Mouse (Mus musculus) midbrain, embryonic 16.5 days (tissue): Measurements from ENCODE around the gene Olfr127. TPM values are rescaled to one million over a fixed set of nuclear protein-coding genes. Genes with fewer than 3 reads are reported as not detected.
"Not testable (repeated sequence)": the region's sequence is repeated elsewhere in the genome, so short reads cannot be mapped to it uniquely, and the experiment has no call there.

Experiments
- ATAC-seq: fragments of 200-750 bp; cut with Nextera tagmentation; 2 replicates; pipeline ENCODE4 v1.8.0; 2017; ENCODE audit warnings: moderate TSS enrichment
- H3K27ac ChIP-seq: fragments of 300-500 bp; sonication (generic); 2 replicates; pipeline ENCODE4 v1.5.1; 2014; ENCODE audit warnings: mild to moderate bottlenecking, low read length, mixed read lengths
- H3K27me3 ChIP-seq: fragments of 300-500 bp; sonication (generic); 2 replicates; pipeline ENCODE4 v1.6.1; 2014; ENCODE audit warnings: low read depth, low read length, mixed read lengths; ENCODE audit not compliant: control insufficient read depth, insufficient read depth
- H3K36me3 ChIP-seq: fragments of 300-500 bp; sonication (generic); 2 replicates; pipeline ENCODE4 v1.6.1; 2014; ENCODE audit warnings: mild to moderate bottlenecking, low read length, moderate library complexity, mixed read lengths; ENCODE audit not compliant: control insufficient read depth, insufficient read depth
- H3K4me1 ChIP-seq: fragments of 300-500 bp; sonication (generic); 2 replicates; pipeline ENCODE4 v1.6.1; 2014; ENCODE audit warnings: mild to moderate bottlenecking, low read length, mixed read lengths; ENCODE audit not compliant: control insufficient read depth, insufficient read depth
- H3K4me2 ChIP-seq: fragments of 300-500 bp; sonication (generic); 2 replicates; pipeline ENCODE4 v1.6.1; 2014; ENCODE audit warnings: mild to moderate bottlenecking, low read length, mixed read lengths
- H3K4me3 ChIP-seq: fragments of 300-500 bp; sonication (generic); 2 replicates; pipeline ENCODE4 v1.5.1; 2014; ENCODE audit warnings: low read depth, mild to moderate bottlenecking, low read length, moderate library complexity, mixed read lengths
- H3K9ac ChIP-seq: fragments of 300-500 bp; sonication (generic); 2 replicates; pipeline ENCODE4 v1.6.1; 2014; ENCODE audit warnings: low read depth, low read length, mixed read lengths
- H3K9me3 ChIP-seq: fragments of 300-500 bp; sonication (generic); replicated peaks from 2 replicates; pipeline ENCODE4 v1.6.1; 2014; ENCODE audit warnings: mild to moderate bottlenecking, low read length, mixed read lengths; ENCODE audit not compliant: control insufficient read depth, poor library complexity, severe bottlenecking
- WGBS: fragments of 180-500 bp; shearing (Covaris S2); extraction: QIAGEN DNeasy Blood & Tissue Kit; methylation state at CpG from one replicate; pipeline ENCODE4 v1.1.7; 2014; 5-methylcytosine and 5-hydroxymethylcytosine counted together
- polyA plus RNA-seq: library from polyadenylated mRNA; unstranded; fragments of >200 nt; fragmentation: Nextera tagmentation; extraction: Ambion mirVana; gene quantifications from 2 replicates; pipeline ENCODE4 v1.2.1, GENCODE M21; 2015

Olfr127 gene
- polyA plus RNA-seq = not detected in 2 replicates

- ATAC-seq = no peak
- 76% methylated on average over 1 of the region's 1 CpGs for WGBS
- Histone ChIP-seq H3K9me3 (no peaks in the 10 kb centered on the region), H3K27me3 (no peaks in the 10 kb centered on the region), H3K4me2 (no peak within 1 kb of the TSS), H3K36me3 (no peaks in the 10 kb centered on the region), H3K27ac (no peak within 1 kb of the TSS), H3K9ac (no peak within 1 kb of the TSS), H3K4me3 (no peak within 1 kb of the TSS), H3K4me1 (no peaks in the 10 kb centered on the region)
Observed at GRCm38 (mm10) chr17:37900137-37900536, at the start of gene Olfr127. Gene Olfr127 (plus strand): TSS chr17:37900437.

- Histone ChIP-seq H3K4me3 (no peak overlapping the region), H3K4me2 (no peak overlapping the region), H3K4me1 (no peaks in the 10 kb centered on the region), H3K9me3 (no peaks in the 10 kb centered on the region), H3K27me3 (no peaks in the 10 kb centered on the region), H3K9ac (no peak overlapping the region), H3K27ac (no peak overlapping the region), H3K36me3 (no peaks in the 10 kb centered on the region)
- no peak for ATAC-seq
- WGBS = 72% methylated on average over 2 of the region's 2 CpGs
Observed at GRCm38 (mm10) chr17:37863901-37864300, 36.3 kb upstream of the Olfr127 start.

GRCm38 (mm10) chr17:37869676-37870205 is 30.5 kb upstream of the Olfr127 start:
- Histone ChIP-seq H3K27ac (no peak overlapping the region), H3K27me3 (no peaks in the 10 kb centered on the region), H3K9me3 (no peaks in the 10 kb centered on the region), H3K36me3 (no peaks in the 10 kb centered on the region), H3K9ac (no peak overlapping the region), H3K4me3 (no peak overlapping the region), H3K4me2 (no peak overlapping the region), H3K4me1 (no peaks in the 10 kb centered on the region)
- ATAC-seq = no peak
- WGBS = 20% methylated on average over 8 of the region's 8 CpGs

- no peak overlapping the region for H3K4me3 ChIP-seq
- no peaks in the 10 kb centered on the region for H3K9me3 ChIP-seq
- no peak for ATAC-seq
- no peaks in the 10 kb centered on the region for H3K27me3 ChIP-seq
- H3K36me3 ChIP-seq = no peaks in the 10 kb centered on the region
- H3K4me2 ChIP-seq = no peak overlapping the region
- 81% methylated on average over 3 of the region's 3 CpGs for WGBS
- H3K9ac ChIP-seq = no peak overlapping the region
- H3K27ac ChIP-seq = no peak overlapping the region
- H3K4me1 ChIP-seq = no peaks in the 10 kb centered on the region
Observed at GRCm38 (mm10) chr17:37873830-37874229, 26.4 kb upstream of the Olfr127 start.

- H3K4me3 ChIP-seq, H3K27me3 ChIP-seq, H3K9me3 ChIP-seq, H3K4me1 ChIP-seq, H3K4me2 ChIP-seq, ATAC-seq, H3K27ac ChIP-seq, H3K36me3 ChIP-seq, H3K9ac ChIP-seq: not testable (repeated sequence)
- 81% methylated on average over 8 of the region's 8 CpGs for WGBS
Observed at GRCm38 (mm10) chr17:37906821-37907220, 6.6 kb downstream of the Olfr127 start.

- H3K9ac ChIP-seq = no peak within 1 kb of the TSS
- no peak within 1 kb of the TSS for H3K27ac ChIP-seq
- no peak for ATAC-seq
- no peaks in the 10 kb centered on the region for H3K9me3 ChIP-seq
- H3K27me3 ChIP-seq = no peaks in the 10 kb centered on the region
- no peak within 1 kb of the TSS for H3K4me3 ChIP-seq
- H3K36me3 ChIP-seq = no peaks in the 10 kb centered on the region
- no peak within 1 kb of the TSS for H3K4me2 ChIP-seq
- no peaks in the 10 kb centered on the region for H3K4me1 ChIP-seq
Observed at GRCm38 (mm10) chr17:37920248-37920647, 20.0 kb downstream of the Olfr127 start, which contains the start of gene Olfr128. Gene Olfr128 (plus strand): TSS chr17:37920548.

- H3K9ac ChIP-seq = no peak within 1 kb of the TSS
- H3K27me3 ChIP-seq = no peaks in the 10 kb centered on the region
- no peak within 1 kb of the TSS for H3K27ac ChIP-seq
- WGBS = 84% methylated on average over 2 of the region's 2 CpGs
- no peaks in the 10 kb centered on the region for H3K4me1 ChIP-seq
- H3K4me2 ChIP-seq = no peak within 1 kb of the TSS
- no peak for ATAC-seq
- H3K4me3 ChIP-seq = no peak within 1 kb of the TSS
- no peaks in the 10 kb centered on the region for H3K36me3 ChIP-seq
- H3K9me3 ChIP-seq = no peaks in the 10 kb centered on the region
Observed at GRCm38 (mm10) chr17:37952979-37953378, 52.7 kb downstream of the Olfr127 start, which contains the start of gene Olfr761. Gene Olfr761 (minus strand): TSS chr17:37953079.

Other genes starting within 250 kb of the Olfr127 start
- not detected in 2 replicates for gene Olfr117, start 236.7 kb upstream of the Olfr127 start, polyA plus RNA-seq
- not detected in 2 replicates for gene Olfr118, start 233.4 kb upstream of the Olfr127 start, polyA plus RNA-seq
- gene Olfr119, start 203.9 kb upstream of the Olfr127 start, polyA plus RNA-seq = not detected in 2 replicates
- not detected in 2 replicates for gene Olfr120, start 178.6 kb upstream of the Olfr127 start, polyA plus RNA-seq
- not detected in 2 replicates for gene Olfr121, start 151.6 kb upstream of the Olfr127 start, polyA plus RNA-seq
- gene Olfr122, start 131.8 kb upstream of the Olfr127 start, polyA plus RNA-seq = not detected in 2 replicates
- not detected in 2 replicates for gene Olfr123, start 106.9 kb upstream of the Olfr127 start, polyA plus RNA-seq
- not detected in 2 replicates for gene Olfr124, start 100.5 kb upstream of the Olfr127 start, polyA plus RNA-seq
- not detected in 2 replicates for gene Olfr125, start 67.5 kb upstream of the Olfr127 start, polyA plus RNA-seq
- not detected in 2 replicates for gene Olfr126, start 53.0 kb upstream of the Olfr127 start, polyA plus RNA-seq
- gene Olfr128, start 20.1 kb downstream of the Olfr127 start, polyA plus RNA-seq = not detected in 2 replicates
- gene Olfr761, start 52.6 kb downstream of the Olfr127 start, polyA plus RNA-seq = not detected in 2 replicates
- gene Olfr129, start 159.6 kb downstream of the Olfr127 start, polyA plus RNA-seq = not detected in 2 replicates
- gene Olfr130, start 163.5 kb downstream of the Olfr127 start, polyA plus RNA-seq = not detected in 2 replicates
- not detected in 2 replicates for gene Olfr131, start 188.3 kb downstream of the Olfr127 start, polyA plus RNA-seq
- gene Olfr132, start 234.1 kb downstream of the Olfr127 start, polyA plus RNA-seq = not detected in 2 replicates
- gene Olfr133, start 244.8 kb downstream of the Olfr127 start, polyA plus RNA-seq = not detected in 2 replicates